Mouse (Mus musculus) small intestine, adult 2 months (tissue): ENCODE measurements at regions not wholly inside any gene's neighbourhood (a gene's known extent, or its start where the extent isn't known, plus 50 kb on each side); places are given as distances from the start of the nearest gene placed in this dataset.
A peak's percentile ranks its signal among the peaks of the same experiment; 100 is the strongest.

Experiments
- H3K27ac ChIP-seq: fragments of 200-500 bp; 2 replicates; pipeline ENCODE4 v1.5.1; 2012; ENCODE audit warnings: low read depth, low read length, control low read depth, inconsistent platforms; ENCODE audit not compliant: insufficient read depth
- H3K27me3 ChIP-seq: fragments of 200-500 bp; 2 replicates; pipeline ENCODE4 v1.6.1; 2012; ENCODE audit warnings: mild to moderate bottlenecking, moderate library complexity, low read length, inconsistent platforms; ENCODE audit not compliant: control insufficient read depth, insufficient read depth
- H3K36me3 ChIP-seq: fragments of 200-500 bp; 2 replicates; pipeline ENCODE4 v1.6.1; 2012; ENCODE audit warnings: mild to moderate bottlenecking, low read length, control low read depth, inconsistent platforms; ENCODE audit not compliant: control insufficient read depth, insufficient read depth
- H3K4me1 ChIP-seq: fragments of 200-500 bp; 2 replicates; pipeline ENCODE4 v1.6.1; 2012; ENCODE audit warnings: low read length, inconsistent platforms, mixed read lengths; ENCODE audit not compliant: control insufficient read depth, insufficient read depth, insufficient read length
- H3K4me3 ChIP-seq: fragments of 200-500 bp; 2 replicates; pipeline ENCODE4 v1.5.1; 2012; ENCODE audit warnings: low read depth, mild to moderate bottlenecking, control low read depth, inconsistent platforms, low read length, moderate library complexity
- CTCF ChIP-seq: fragments of 200-500 bp; IDR thresholded peaks from 2 replicates; pipeline ENCODE4 v1.5.1; 2012; ENCODE audit warnings: low read depth, mild to moderate bottlenecking, control low read depth, inconsistent platforms, low read length, moderate library complexity, mixed read lengths; ENCODE audit not compliant: insufficient replicate concordance, insufficient read length; ENCODE audit errors: extremely low read depth
- POLR2A ChIP-seq: fragments of 200-500 bp; IDR thresholded peaks from 2 replicates; pipeline ENCODE4 v1.6.1; 2012; ENCODE audit warnings: low read depth, mild to moderate bottlenecking, control low read depth, inconsistent platforms, low read length, moderate library complexity
- WGBS: fragments of 180-500 bp; shearing (Covaris S2); methylation state at CpG from one replicate; pipeline ENCODE4 v1.1.7; 2018; 5-methylcytosine and 5-hydroxymethylcytosine counted together

DNA sequence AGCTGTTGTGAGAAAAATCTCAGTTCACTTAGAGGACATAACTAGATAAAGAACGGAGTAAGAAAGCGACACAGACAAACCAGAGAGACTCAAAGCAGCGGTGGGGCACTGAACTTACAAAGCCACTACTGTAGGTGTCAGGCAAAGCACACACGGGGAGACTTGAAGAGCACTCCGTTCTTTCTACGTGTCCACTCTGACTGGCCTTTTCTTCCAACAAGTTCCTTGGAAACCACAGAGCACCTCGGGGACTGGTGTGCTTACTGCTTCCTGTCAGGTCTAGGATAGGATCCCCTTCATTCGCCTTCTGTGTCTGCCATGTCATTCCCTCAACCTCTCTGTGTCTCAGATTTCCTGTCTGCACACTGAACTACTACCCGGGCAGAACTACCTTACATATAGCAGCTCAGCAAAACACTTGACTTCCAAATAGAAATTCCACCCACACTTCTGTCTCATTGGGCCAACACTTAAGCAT lies 71.9 kb upstream of the Hmcn1 start:
- H3K4me3 ChIP-seq: no peak overlapping the region
- H3K27me3 ChIP-seq: no peaks in the 10 kb centered on the region
- H3K36me3 ChIP-seq: no peaks in the 10 kb centered on the region
- no peaks in the 10 kb centered on the region for H3K4me1 ChIP-seq
- H3K27ac ChIP-seq: no peak overlapping the region
- WGBS: 77% methylated on average over 9 of the region's 9 CpGs
- TF ChIP-seq POLR2A (no peak), CTCF (no peak)

DNA sequence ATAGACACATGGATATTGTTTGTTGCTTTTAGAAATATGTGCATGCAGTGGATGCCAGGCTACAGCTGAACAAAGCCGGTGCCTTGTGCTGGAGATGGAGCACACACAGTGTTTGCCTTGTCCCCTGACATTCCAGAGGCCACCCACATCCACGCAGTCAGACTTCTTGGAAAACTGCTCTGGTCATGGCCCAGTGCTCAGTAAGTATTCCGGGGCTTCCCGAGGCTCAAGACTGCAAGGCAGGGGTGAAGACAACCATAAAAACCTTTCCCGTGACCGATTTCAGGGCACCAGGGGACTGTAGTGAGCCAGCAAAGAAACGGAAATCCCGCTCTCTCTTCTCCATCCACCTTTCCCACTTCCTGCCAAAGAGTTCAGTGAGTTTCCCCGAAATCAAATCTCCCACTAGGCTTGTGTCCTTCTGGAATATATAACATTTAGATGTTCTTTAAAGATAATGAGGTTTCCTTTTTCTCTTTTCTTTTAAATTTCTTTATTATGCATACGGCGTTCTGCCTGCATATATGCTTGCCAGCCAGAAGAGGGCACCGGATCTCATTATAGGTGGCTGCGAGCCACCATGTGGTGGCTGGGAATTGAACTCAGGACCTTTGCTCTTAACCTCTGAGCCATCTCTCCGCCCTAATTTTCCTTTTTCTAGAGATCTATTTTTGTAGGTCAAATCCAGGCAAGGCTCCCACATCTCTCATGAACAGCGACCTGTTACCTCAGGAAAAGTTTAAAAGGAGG lies 73.3 kb upstream of the Hmcn1 start:
- 86% methylated on average over 15 of the region's 15 CpGs for WGBS
- Histone ChIP-seq H3K4me3 (no peak overlapping the region), H3K27me3 (no peaks in the 10 kb centered on the region), H3K27ac (no peak overlapping the region), H3K4me1 (no peaks in the 10 kb centered on the region), H3K36me3 (no peaks in the 10 kb centered on the region)
- TF ChIP-seq CTCF (peak; percentile 18; the same call in 1 of the 2 replicates), POLR2A (no peak)

DNA sequence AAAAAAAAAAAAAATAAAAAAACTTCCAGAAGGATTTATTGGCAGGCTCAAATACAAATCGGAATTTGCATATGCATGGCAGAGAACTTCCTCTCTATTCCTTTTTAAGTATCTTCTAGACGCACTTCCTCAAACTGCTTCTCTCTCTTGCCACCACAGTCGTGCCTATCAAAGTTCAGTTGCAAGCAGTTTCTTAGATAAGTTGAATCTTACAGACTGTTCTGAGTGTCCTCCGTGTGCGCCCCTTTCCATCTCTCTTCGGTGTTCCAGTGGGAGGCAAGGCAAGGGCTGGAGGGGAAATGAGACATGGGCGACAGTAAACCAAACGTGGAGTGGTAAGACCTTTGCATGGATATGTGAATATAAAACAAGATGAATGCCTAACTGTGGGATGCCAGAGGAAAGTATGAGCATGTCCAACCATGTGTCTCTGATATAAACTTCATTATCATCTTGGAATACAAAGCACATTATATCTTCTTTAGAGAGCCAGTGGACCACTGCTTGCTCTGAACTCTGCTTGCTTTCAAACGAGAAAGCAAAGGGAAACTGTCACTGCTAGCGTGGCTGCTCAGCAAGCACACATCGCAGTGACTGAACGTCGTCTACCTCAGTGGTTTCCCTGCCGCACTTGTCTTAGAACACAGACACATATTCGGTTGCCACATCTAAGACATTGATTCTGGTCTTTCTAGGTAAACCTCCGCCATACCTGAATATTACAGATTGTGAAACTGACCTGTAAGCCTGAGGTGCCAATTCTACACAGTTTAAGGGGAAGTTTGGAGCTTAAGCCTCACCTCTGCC lies 81.5 kb upstream of the Hmcn1 start:
- TF ChIP-seq CTCF: no peak
- no peak for TF ChIP-seq POLR2A
- Histone ChIP-seq H3K27me3 (no peaks in the 10 kb centered on the region), H3K36me3 (no peaks in the 10 kb centered on the region), H3K4me3 (peak overlapping the region; percentile 26; the same call in 1 of the 2 replicates), H3K27ac (no peak overlapping the region), H3K4me1 (peaks cover 5% of the 10 kb centered on the region; the same call in 1 of the 2 replicates)
- 78% methylated on average over 16 of the region's 16 CpGs for WGBS

DNA sequence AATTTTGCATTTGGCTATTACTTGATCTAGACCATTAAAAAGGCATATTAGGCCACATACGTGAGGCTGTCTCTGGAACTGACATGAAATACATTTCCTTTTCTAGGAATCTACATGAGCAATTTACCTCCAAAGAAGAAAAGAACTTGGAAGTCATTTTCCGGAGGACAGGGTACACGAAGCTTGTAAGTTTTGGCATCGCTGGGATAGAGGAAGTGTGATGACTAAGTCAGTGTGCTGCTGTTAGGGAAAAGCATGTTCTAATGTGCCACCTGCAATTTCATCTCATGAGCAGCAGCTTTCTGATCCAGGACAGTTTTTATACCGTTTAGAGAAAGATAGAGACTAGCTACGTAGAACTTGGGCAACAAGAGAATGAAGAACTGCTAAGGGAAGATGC lies 82.3 kb upstream of the Hmcn1 start:
- TF ChIP-seq CTCF (no peak), POLR2A (no peak)
- H3K4me3 ChIP-seq: no peak overlapping the region
- no peaks in the 10 kb centered on the region for H3K27me3 ChIP-seq
- H3K36me3 ChIP-seq: no peaks in the 10 kb centered on the region
- no peak overlapping the region for H3K27ac ChIP-seq
- WGBS: 69% methylated on average over 6 of the region's 6 CpGs
- peaks cover 11% of the 10 kb centered on the region for H3K4me1 ChIP-seq

DNA sequence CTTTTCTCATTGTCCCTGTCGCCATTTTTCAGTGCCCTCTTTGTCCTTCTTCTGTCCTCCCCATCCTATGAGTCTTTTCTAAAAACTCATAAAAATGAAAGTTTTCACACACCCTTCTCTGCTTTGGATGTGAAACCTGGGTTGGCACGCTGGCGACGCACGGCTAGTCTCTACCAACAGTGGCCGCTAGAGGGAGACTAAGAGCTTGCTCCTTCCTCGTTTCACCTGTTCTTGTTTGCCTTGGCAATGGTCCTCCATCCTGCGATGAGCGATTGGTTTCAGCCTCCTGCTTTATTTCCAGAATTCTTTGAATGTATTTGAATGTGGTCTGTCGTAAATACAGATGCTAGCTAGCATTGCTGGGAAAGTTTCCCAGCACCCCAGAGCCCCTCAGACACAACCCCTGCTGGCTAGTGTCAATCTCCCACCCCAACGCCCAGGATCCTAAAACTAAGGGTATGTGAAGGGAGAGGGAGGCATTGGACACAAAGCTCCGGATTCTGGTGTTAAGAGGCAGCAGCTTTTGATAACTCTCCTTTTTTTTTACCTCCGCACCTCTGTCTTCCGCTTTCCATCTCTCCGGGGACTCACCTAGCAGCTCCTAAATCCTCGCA lies 85.8 kb upstream of the Hmcn1 start:
- H3K4me1 ChIP-seq: peaks cover 11% of the 10 kb centered on the region
- no peaks in the 10 kb centered on the region for H3K36me3 ChIP-seq
- TF ChIP-seq CTCF: peak; percentile 93
- TF ChIP-seq POLR2A: no peak
- no peak overlapping the region for H3K27ac ChIP-seq
- WGBS: 25% methylated on average over 16 of the region's 16 CpGs
- H3K4me3 ChIP-seq: no peak overlapping the region
- H3K27me3 ChIP-seq: no peaks in the 10 kb centered on the region

DNA sequence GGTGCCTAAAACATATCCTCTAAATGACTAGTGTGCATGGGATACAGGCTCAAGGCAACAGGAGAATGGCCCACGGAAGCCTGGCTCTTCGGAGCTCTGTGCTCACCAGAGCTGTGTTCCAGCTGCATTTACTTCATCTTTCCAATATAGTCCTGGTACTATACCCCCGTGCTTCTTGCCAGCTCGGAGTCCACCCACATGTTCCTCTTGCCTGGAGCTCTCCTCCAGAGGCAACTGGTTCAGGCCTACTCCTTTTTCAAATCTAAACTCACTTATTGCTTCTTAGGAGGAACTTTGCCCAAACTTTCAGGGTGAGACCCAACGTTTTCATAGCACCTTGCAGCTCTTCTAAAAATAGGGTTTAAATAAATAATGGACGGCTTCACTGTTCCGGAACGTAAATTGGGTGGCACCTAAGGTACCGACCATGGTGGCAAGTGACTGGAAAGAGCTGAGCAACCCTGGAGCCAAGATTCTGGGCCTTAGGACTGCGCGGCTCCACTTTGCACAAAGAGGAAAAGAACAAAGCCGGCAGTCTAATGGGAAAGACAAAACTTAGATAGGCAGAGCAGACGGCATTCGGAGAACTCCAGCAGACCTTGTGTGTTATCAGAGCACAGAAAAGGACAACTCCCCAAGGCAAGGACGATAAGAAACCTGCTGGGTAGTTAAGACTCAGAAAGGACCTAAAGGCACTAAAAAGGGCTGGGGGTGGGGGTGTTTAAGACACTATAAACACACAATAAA lies 86.6 kb upstream of the Hmcn1 start:
- Histone ChIP-seq H3K4me1 (peaks cover 11% of the 10 kb centered on the region), H3K4me3 (no peak overlapping the region), H3K27ac (peak overlapping the region; percentile 18; the same call in 1 of the 2 replicates), H3K27me3 (no peaks in the 10 kb centered on the region), H3K36me3 (no peaks in the 10 kb centered on the region)
- 39% methylated on average over 15 of the region's 15 CpGs for WGBS
- no peak for TF ChIP-seq CTCF
- no peak for TF ChIP-seq POLR2A
